Mouse (Mus musculus): ENCODE results near the gene Tor2a. TPM values are rescaled to one million over a fixed set of nuclear protein-coding genes. Genes with fewer than 3 reads are reported as not detected.
A peak's percentile ranks its signal among the peaks of the same experiment; 100 is the strongest.

Gene Tor2a
- polyA plus RNA-seq, 1 experiment from 2014 or later = 52.6 TPM

GRCm38 (mm10) chr2:32718761-32719160 is 38.3 kb upstream of the Tor2a start:
- Histone ChIP-seq H3K9me3 (no peaks in the 10 kb centered on the region), H3K27me3 (no peaks in the 10 kb centered on the region), H3K9ac (replicated peaks) (no peak overlapping the region), H3K4me1 (replicated peaks) (peaks cover 14% of the 10 kb centered on the region), H3K4me3 (replicated peaks) (no peak overlapping the region), H3K4me2 (replicated peaks) (no peak overlapping the region), H3K36me3 (no peaks in the 10 kb centered on the region), H3K27ac (no peak overlapping the region)
- 38% methylated on average over 9 of the region's 9 CpGs for WGBS
- peak; percentile 40; the same call in 1 of the 2 replicates for ATAC-seq

GRCm38 (mm10) chr2:32720053-32720452 is 37.0 kb upstream of the Tor2a start:
- H3K36me3 ChIP-seq = no peaks in the 10 kb centered on the region
- no peak overlapping the region for H3K9ac ChIP-seq (replicated peaks)
- H3K9me3 ChIP-seq = no peaks in the 10 kb centered on the region
- H3K4me3 ChIP-seq (replicated peaks) = no peak overlapping the region
- no peak overlapping the region for H3K27ac ChIP-seq
- H3K4me1 ChIP-seq (replicated peaks) = peaks cover 4% of the 10 kb centered on the region
- H3K4me2 ChIP-seq (replicated peaks) = no peak overlapping the region
- ATAC-seq = no peak
- WGBS = 81% methylated on average over 3 of the region's 3 CpGs
- no peaks in the 10 kb centered on the region for H3K27me3 ChIP-seq

- no peak for ATAC-seq
- Histone ChIP-seq H3K36me3 (no peaks in the 10 kb centered on the region), H3K9me3 (no peaks in the 10 kb centered on the region), H3K27ac (0 out of 2 replicates have a peak within 1 kb of the TSS, but pooled peaks have one; percentile 14), H3K9ac (replicated peaks) (peak within 1 kb of the TSS; percentile 36; the same call in 1 of the 2 replicates), H3K27me3 (no peaks in the 10 kb centered on the region), H3K4me3 (replicated peaks) (no peak within 1 kb of the TSS), H3K4me1 (replicated peaks) (peaks cover 4% of the 10 kb centered on the region), H3K4me2 (replicated peaks) (no peak within 1 kb of the TSS)
- 55% methylated on average over 8 of the region's 8 CpGs for WGBS
These were observed 36.3 kb upstream of the Tor2a start, which contains the start of gene Sh2d3c for GRCm38 (mm10) chr2:32720681-32721229. TSS of gene Sh2d3c (plus strand) at chr2:32721055.

DNA sequence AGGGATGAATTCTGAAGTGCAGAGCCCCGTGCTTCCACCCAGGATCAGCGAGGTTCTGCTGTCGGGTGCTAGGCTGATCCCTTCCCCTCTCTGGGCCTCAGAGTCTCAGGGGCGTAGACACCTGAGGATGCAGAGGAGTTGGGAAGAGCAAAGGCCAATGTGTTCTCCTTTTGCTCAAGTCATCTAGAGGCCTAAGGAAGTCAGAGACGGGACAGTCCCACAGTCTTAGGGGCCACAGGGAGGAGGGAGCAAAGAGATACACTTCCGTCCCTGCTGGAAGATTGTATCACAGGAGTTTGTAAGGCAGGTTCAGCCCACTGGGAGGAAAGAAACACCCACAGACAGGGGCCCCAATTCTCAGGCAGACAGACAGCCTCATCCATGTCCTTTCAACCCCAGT is 35.0 kb upstream of the Tor2a start:
- Histone ChIP-seq H3K9ac (replicated peaks) (no peak overlapping the region), H3K9me3 (no peaks in the 10 kb centered on the region), H3K36me3 (no peaks in the 10 kb centered on the region), H3K4me2 (replicated peaks) (no peak overlapping the region), H3K27me3 (no peaks in the 10 kb centered on the region), H3K4me3 (replicated peaks) (no peak overlapping the region), H3K4me1 (replicated peaks) (peaks cover 6% of the 10 kb centered on the region), H3K27ac (no peak overlapping the region)
- ATAC-seq = no peak
- 60% methylated on average over 6 of the region's 6 CpGs for WGBS

GRCm38 (mm10) chr2:32722581-32722980 is 34.5 kb upstream of the Tor2a start:
- 80% methylated on average over 3 of the region's 3 CpGs for WGBS
- Histone ChIP-seq H3K9ac (replicated peaks) (no peak overlapping the region), H3K9me3 (no peaks in the 10 kb centered on the region), H3K4me2 (replicated peaks) (no peak overlapping the region), H3K36me3 (no peaks in the 10 kb centered on the region), H3K4me3 (replicated peaks) (no peak overlapping the region), H3K4me1 (replicated peaks) (peaks cover 11% of the 10 kb centered on the region), H3K27ac (no peak overlapping the region), H3K27me3 (no peaks in the 10 kb centered on the region)
- no peak for ATAC-seq

DNA sequence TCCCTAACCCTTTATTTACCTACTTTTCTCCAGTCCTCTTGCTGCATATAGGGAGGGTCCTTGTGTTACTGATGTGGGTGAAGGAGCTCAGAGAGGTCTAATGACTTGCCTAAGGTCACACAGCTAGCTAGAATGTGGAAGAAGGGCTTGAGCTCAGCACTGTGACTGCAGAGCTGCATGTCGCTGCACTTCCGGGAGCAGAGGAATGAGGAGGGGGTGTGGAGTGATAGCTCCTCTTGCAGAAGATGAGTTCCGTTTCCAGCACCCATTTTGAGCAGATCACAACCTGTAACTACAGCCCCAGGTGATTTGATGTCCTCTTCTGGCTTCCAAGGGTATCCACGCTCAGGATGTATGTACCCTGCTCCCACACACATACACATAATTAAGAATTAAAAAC is 32.9 kb upstream of the Tor2a start:
- no peak for ATAC-seq
- no peak overlapping the region for H3K4me2 ChIP-seq (replicated peaks)
- no peak overlapping the region for H3K27ac ChIP-seq
- H3K9me3 ChIP-seq = no peaks in the 10 kb centered on the region
- no peaks in the 10 kb centered on the region for H3K27me3 ChIP-seq
- WGBS = 85% methylated on average over 4 of the region's 4 CpGs
- peaks cover 12% of the 10 kb centered on the region for H3K4me1 ChIP-seq (replicated peaks)
- no peak overlapping the region for H3K9ac ChIP-seq (replicated peaks)
- no peaks in the 10 kb centered on the region for H3K36me3 ChIP-seq
- no peak overlapping the region for H3K4me3 ChIP-seq (replicated peaks)

DNA sequence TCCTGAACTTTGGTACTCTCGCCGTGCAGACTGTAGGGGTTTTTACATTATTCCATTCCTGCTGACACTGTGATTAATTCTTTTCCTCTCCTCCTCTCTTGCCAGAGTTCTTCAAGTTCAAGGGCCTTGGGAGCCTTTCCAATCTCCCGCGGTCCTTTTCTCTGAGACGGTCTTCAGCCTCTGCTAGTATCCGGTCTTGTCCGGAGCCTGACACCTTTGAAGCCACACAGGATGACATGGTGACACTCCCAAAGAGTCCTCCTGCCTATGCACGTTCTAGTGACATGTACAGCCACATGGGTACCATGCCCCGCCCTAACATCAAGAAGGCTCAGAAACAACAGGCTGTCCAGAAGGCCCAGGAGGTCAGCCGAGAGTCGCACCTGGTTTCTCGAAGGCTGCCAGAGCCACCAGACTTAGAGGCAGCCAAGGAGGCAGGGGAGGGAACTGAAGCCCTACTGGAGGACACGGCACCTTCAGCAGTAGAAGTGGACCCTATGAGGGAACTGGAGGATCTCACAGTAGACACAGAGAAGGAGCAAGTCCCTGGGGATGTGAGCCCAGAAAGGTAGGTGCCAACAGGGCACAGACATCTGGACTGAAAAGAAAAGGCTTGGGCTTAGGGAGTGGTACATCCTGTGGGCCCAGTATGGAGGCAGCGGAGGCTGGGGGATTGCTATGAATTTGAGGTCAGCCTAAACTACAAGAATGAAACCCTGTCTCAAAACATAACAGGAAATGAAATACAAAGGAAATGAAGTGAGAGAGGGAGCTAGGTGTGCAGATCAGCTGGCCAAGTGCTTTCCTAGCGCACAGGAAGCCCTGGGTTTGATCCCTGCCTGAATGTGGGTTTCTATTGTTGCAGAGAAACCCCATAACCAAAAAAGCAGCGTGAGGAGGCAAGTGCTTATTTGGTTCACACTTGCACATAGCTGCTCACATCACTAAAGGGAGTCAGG is 31.9 kb upstream of the Tor2a start:
- ATAC-seq = no peak
- peaks cover 12% of the 10 kb centered on the region for H3K4me1 ChIP-seq (replicated peaks)
- no peaks in the 10 kb centered on the region for H3K9me3 ChIP-seq
- 84% methylated on average over 16 of the region's 16 CpGs for WGBS
- H3K9ac ChIP-seq (replicated peaks) = no peak overlapping the region
- H3K4me2 ChIP-seq (replicated peaks) = no peak overlapping the region
- H3K36me3 ChIP-seq = no peaks in the 10 kb centered on the region
- no peak overlapping the region for H3K4me3 ChIP-seq (replicated peaks)
- H3K27ac ChIP-seq = no peak overlapping the region
- H3K27me3 ChIP-seq = no peaks in the 10 kb centered on the region

DNA sequence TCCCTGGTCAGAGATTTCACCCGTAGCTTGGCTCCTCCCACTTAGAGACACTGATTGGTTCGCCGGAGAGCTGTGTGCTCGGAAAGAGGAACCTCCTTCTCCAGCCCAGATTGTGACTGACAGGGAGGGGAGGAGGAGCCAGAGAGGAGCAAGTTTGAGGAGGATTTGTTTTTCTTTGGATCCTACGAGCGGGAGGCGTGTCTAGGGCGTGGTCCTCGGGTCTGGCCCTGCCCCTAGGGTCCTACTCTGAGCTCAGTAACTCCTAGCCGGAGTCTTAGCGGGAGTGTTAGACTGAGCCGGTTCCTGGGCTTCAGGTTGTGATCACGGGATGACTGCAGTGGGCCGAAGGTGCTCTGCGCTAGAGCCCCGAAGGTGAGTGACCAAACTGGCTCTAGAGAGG is 29.6 kb upstream of the Tor2a start:
- H3K9ac ChIP-seq (replicated peaks) = peak overlapping the region; percentile 32; the same call in 1 of the 2 replicates
- peaks cover 12% of the 10 kb centered on the region for H3K4me1 ChIP-seq (replicated peaks)
- no peaks in the 10 kb centered on the region for H3K36me3 ChIP-seq
- WGBS = under 1% methylated on average over 16 of the region's 16 CpGs
- peak overlapping the region; percentile 33 for H3K4me3 ChIP-seq (replicated peaks)
- H3K27me3 ChIP-seq = no peaks in the 10 kb centered on the region
- H3K9me3 ChIP-seq = no peaks in the 10 kb centered on the region
- H3K27ac ChIP-seq = 0 out of 2 replicates have a peak overlapping the region, but pooled peaks have one; percentile 32
- ATAC-seq = peak; percentile 94
- H3K4me2 ChIP-seq (replicated peaks) = peak overlapping the region; percentile 56

GRCm38 (mm10) chr2:32728463-32728862 is 28.6 kb upstream of the Tor2a start:
- Histone ChIP-seq H3K36me3 (no peaks in the 10 kb centered on the region), H3K9ac (replicated peaks) (no peak overlapping the region), H3K4me1 (replicated peaks) (peaks cover 12% of the 10 kb centered on the region), H3K27me3 (no peaks in the 10 kb centered on the region), H3K4me3 (replicated peaks) (no peak overlapping the region), H3K9me3 (no peaks in the 10 kb centered on the region), H3K4me2 (replicated peaks) (peak overlapping the region; percentile 13; the same call in 1 of the 2 replicates), H3K27ac (no peak overlapping the region)
- WGBS = 59% methylated on average over 7 of the region's 7 CpGs
- no peak for ATAC-seq

GRCm38 (mm10) chr2:32729547-32729946 is 27.5 kb upstream of the Tor2a start:
- no peaks in the 10 kb centered on the region for H3K36me3 ChIP-seq
- no peak overlapping the region for H3K4me3 ChIP-seq (replicated peaks)
- H3K27ac ChIP-seq = no peak overlapping the region
- no peaks in the 10 kb centered on the region for H3K27me3 ChIP-seq
- WGBS = 80% methylated on average over 4 of the region's 4 CpGs
- H3K9me3 ChIP-seq = no peaks in the 10 kb centered on the region
- no peak for ATAC-seq
- 0 out of 2 replicates have a peak overlapping the region, but pooled peaks have one; percentile 32 for H3K9ac ChIP-seq (replicated peaks)
- H3K4me2 ChIP-seq (replicated peaks) = no peak overlapping the region
- H3K4me1 ChIP-seq (replicated peaks) = peaks cover 12% of the 10 kb centered on the region

DNA sequence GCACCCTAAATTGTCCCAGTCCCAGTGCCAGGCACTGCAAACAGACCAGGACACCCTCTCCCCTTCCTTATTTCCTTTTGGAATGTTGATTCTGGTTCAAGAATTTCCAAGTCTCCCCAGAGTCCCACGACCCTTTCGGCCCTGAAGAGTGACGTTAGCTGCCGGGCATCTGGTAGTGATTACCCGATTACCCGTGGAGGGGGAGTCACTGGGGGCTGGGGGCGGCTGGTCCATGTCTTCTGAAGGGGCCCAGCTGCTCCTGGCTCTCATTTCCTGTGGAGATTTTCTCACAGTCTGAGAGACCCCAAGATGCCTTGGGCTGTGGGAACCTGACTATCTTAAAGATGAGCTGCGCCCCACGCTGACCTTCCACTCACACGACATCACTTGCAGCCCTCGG is 26.2 kb upstream of the Tor2a start:
- Histone ChIP-seq H3K4me3 (replicated peaks) (no peak overlapping the region), H3K4me2 (replicated peaks) (no peak overlapping the region), H3K27ac (no peak overlapping the region), H3K27me3 (no peaks in the 10 kb centered on the region), H3K9me3 (no peaks in the 10 kb centered on the region), H3K9ac (replicated peaks) (0 out of 2 replicates have a peak overlapping the region, but pooled peaks have one; percentile 32), H3K36me3 (no peaks in the 10 kb centered on the region), H3K4me1 (replicated peaks) (peaks cover 12% of the 10 kb centered on the region)
- WGBS = 62% methylated on average over 11 of the region's 11 CpGs
- ATAC-seq = no peak

GRCm38 (mm10) chr2:32731911-32732310 is 25.1 kb upstream of the Tor2a start:
- Histone ChIP-seq H3K4me2 (replicated peaks) (no peak overlapping the region), H3K36me3 (no peaks in the 10 kb centered on the region), H3K27ac (no peak overlapping the region), H3K4me1 (replicated peaks) (peaks cover 12% of the 10 kb centered on the region), H3K9me3 (no peaks in the 10 kb centered on the region), H3K9ac (replicated peaks) (no peak overlapping the region), H3K4me3 (replicated peaks) (no peak overlapping the region), H3K27me3 (no peaks in the 10 kb centered on the region)
- WGBS = 78% methylated on average over 4 of the region's 4 CpGs
- no peak for ATAC-seq
